Mouse (Mus musculus) thymus, adult 18-20 months (tissue): Measurements from ENCODE around the gene Prr5.
"Not testable (repeated sequence)": the region's sequence is repeated elsewhere in the genome, so short reads cannot be mapped to it uniquely, and the experiment has no call there.

Source experiments
- DNase-seq, 2 experiments: peaks; one replicate each; pipeline ENCODE4 v3.0.0; 2022; ENCODE audit warnings: mixed read lengths in 2 of 2

The Prr5 gene

GRCm38 (mm10) chr15:84717570-84718270 lies 48.3 kb downstream of the Prr5 start:
- not testable (repeated sequence) for DNase-seq

GRCm38 (mm10) chr15:84718785-84719184 lies 49.4 kb downstream of the Prr5 start:
- DNase-seq = no peak

- DNase-seq = no peak
These were observed 50.4 kb downstream of the Prr5 start, which contains the start of gene Arhgap8 for GRCm38 (mm10) chr15:84719791-84720190. Gene Arhgap8 (plus strand): TSS chr15:84720052.

- no peak for DNase-seq
These were observed 51.1 kb downstream of the Prr5 start for GRCm38 (mm10) chr15:84720291-84721204.

- not testable (repeated sequence) for DNase-seq
These were observed 54.2 kb downstream of the Prr5 start for GRCm38 (mm10) chr15:84723656-84724055.

GRCm38 (mm10) chr15:84724199-84724598 lies 54.8 kb downstream of the Prr5 start:
- no peak for DNase-seq

GRCm38 (mm10) chr15:84729685-84730084 lies 60.3 kb downstream of the Prr5 start:
- no peak for DNase-seq

- DNase-seq = no peak
These were observed 61.5 kb downstream of the Prr5 start for GRCm38 (mm10) chr15:84730893-84731292.

GRCm38 (mm10) chr15:84731676-84732424 lies 62.4 kb downstream of the Prr5 start:
- no peak for DNase-seq

- no peak for DNase-seq
These were observed 63.0 kb downstream of the Prr5 start for GRCm38 (mm10) chr15:84732425-84732749.

- no peak for DNase-seq
These were observed 67.0 kb downstream of the Prr5 start for GRCm38 (mm10) chr15:84736346-84736993.

- DNase-seq = no peak
These were observed 67.5 kb downstream of the Prr5 start for GRCm38 (mm10) chr15:84736994-84737346.

GRCm38 (mm10) chr15:84738246-84738645 lies 68.8 kb downstream of the Prr5 start:
- DNase-seq = no peak

GRCm38 (mm10) chr15:84741573-84741972 lies 72.2 kb downstream of the Prr5 start:
- DNase-seq = no peak

- DNase-seq = no peak
These were observed 73.9 kb downstream of the Prr5 start for GRCm38 (mm10) chr15:84743347-84743746.

GRCm38 (mm10) chr15:84744308-84744707 lies 74.9 kb downstream of the Prr5 start:
- DNase-seq = no peak

- DNase-seq = no peak
These were observed 76.4 kb downstream of the Prr5 start for GRCm38 (mm10) chr15:84745831-84746230.
